Mouse (Mus musculus) erythroblast, embryonic 14.5 days (primary cell): ENCODE data around the gene Wnt10b.

Experiments
- GATA1 ChIP-seq: IDR thresholded peaks from 2 replicates; pipeline ENCODE4 v1.6.1; 2012; ENCODE audit warnings: low read length, inconsistent platforms, mixed read lengths
- TAL1 ChIP-seq: IDR thresholded peaks from 3 replicates; pipeline ENCODE4 v1.6.1; 2012; ENCODE audit warnings: low read length, inconsistent platforms, mixed read lengths

- TF ChIP-seq GATA1 (no peak), TAL1 (no peak)
Observed at GRCm38 (mm10) chr15:98738796-98739195, 39.2 kb downstream of the Wnt10b start.
